Mouse (Mus musculus) hindbrain, embryonic 11.5 days (tissue): ENCODE measurements at regions not wholly inside any gene's neighbourhood (a gene's known extent, or its start where the extent isn't known, plus 50 kb on each side); places are given as distances from the start of the nearest gene placed in this dataset.
A peak's percentile ranks its signal among the peaks of the same experiment; 100 is the strongest.

ENCODE experiments used
- ATAC-seq: fragments of 200-750 bp; cut with Nextera tagmentation; 2 replicates; pipeline ENCODE4 v1.8.0; 2017; ENCODE audit warnings: mild to moderate bottlenecking, moderate TSS enrichment, moderate library complexity; ENCODE audit not compliant: low FRiP score
- DNase-seq: peaks from one replicate; pipeline ENCODE4 v3.0.0-alpha.2; 2015; ENCODE audit warnings: low spot score
- H3K27ac ChIP-seq: fragments of 300-500 bp; sonication (generic); 2 replicates; pipeline ENCODE4 v1.5.1; 2014; ENCODE audit warnings: mild to moderate bottlenecking, low read depth, low read length
- H3K27me3 ChIP-seq: fragments of 300-500 bp; sonication (generic); 2 replicates; pipeline ENCODE4 v1.6.1; 2014; ENCODE audit warnings: mild to moderate bottlenecking, low read length, moderate library complexity, mixed read lengths; ENCODE audit not compliant: control insufficient read depth, insufficient read depth
- H3K36me3 ChIP-seq: fragments of 300-500 bp; sonication (generic); 2 replicates; pipeline ENCODE4 v1.6.1; 2014; ENCODE audit warnings: mild to moderate bottlenecking, low read length, moderate library complexity, mixed read lengths; ENCODE audit not compliant: control insufficient read depth, insufficient read depth
- H3K4me1 ChIP-seq: fragments of 300-500 bp; sonication (generic); replicated peaks from 2 replicates; pipeline ENCODE4 v1.6.1; 2014; ENCODE audit warnings: low read length, mixed read lengths; ENCODE audit not compliant: control insufficient read depth, insufficient read depth
- H3K4me2 ChIP-seq: fragments of 300-500 bp; sonication (generic); replicated peaks from 2 replicates; pipeline ENCODE4 v1.6.1; 2014; ENCODE audit warnings: mild to moderate bottlenecking, low read depth, low read length
- H3K4me3 ChIP-seq: fragments of 300-500 bp; sonication (generic); 2 replicates; pipeline ENCODE4 v1.5.1; 2014; ENCODE audit warnings: low read depth, low read length
- H3K9ac ChIP-seq: fragments of 300-500 bp; sonication (generic); 2 replicates; pipeline ENCODE4 v1.6.1; 2014; ENCODE audit warnings: low read depth, low read length
- H3K9me3 ChIP-seq: fragments of 300-500 bp; sonication (generic); 2 replicates; pipeline ENCODE4 v1.6.1; 2016; ENCODE audit warnings: low read length; ENCODE audit not compliant: control insufficient read depth
- WGBS: fragments of 180-500 bp; shearing (Covaris S2); extraction: QIAGEN DNeasy Blood & Tissue Kit; methylation state at CpG from one replicate; pipeline ENCODE4 v1.1.7; 2014; 5-methylcytosine and 5-hydroxymethylcytosine counted together

GRCm38 (mm10) chr13:84345791-84346511 is 123.9 kb downstream of the Tmem161b start:
- H3K4me2 ChIP-seq = peak overlapping the region; percentile 44
- no peaks in the 10 kb centered on the region for H3K36me3 ChIP-seq
- peak overlapping the region; percentile 74 for H3K9ac ChIP-seq
- ATAC-seq = no peak
- H3K4me1 ChIP-seq = peaks cover 4% of the 10 kb centered on the region; the same call in 1 of the 2 replicates
- no peaks in the 10 kb centered on the region for H3K9me3 ChIP-seq
- H3K27me3 ChIP-seq = peaks cover 2% of the 10 kb centered on the region; the same call in 1 of the 2 replicates
- DNase-seq = peak; percentile 67
- peak overlapping the region; percentile 21 for H3K4me3 ChIP-seq
- WGBS = 1% methylated on average over 30 of the region's 30 CpGs
- H3K27ac ChIP-seq = peak overlapping the region; percentile 94

- DNase-seq (peak; percentile 37), ATAC-seq (no peak)
- Histone ChIP-seq H3K36me3 (no peaks in the 10 kb centered on the region), H3K9me3 (no peaks in the 10 kb centered on the region), H3K9ac (peak overlapping the region; percentile 74), H3K4me3 (peak overlapping the region; percentile 21; the same call in 1 of the 2 replicates), H3K27ac (peak overlapping the region; percentile 94), H3K4me2 (peak overlapping the region; percentile 44), H3K4me1 (peaks cover 4% of the 10 kb centered on the region; the same call in 1 of the 2 replicates), H3K27me3 (peaks cover 2% of the 10 kb centered on the region; the same call in 1 of the 2 replicates)
- 0% methylated on average over 2 of the region's 2 CpGs for WGBS
Measured at GRCm38 (mm10) chr13:84346569-84346968, 124.5 kb downstream of the Tmem161b start.

- ATAC-seq (peak; percentile 49), DNase-seq (peak; percentile 64)
- H3K4me1 ChIP-seq = peaks cover 4% of the 10 kb centered on the region; the same call in 1 of the 2 replicates
- H3K27me3 ChIP-seq = peaks cover 2% of the 10 kb centered on the region; the same call in 1 of the 2 replicates
- H3K4me3 ChIP-seq = peak overlapping the region; percentile 25
- H3K9me3 ChIP-seq = no peaks in the 10 kb centered on the region
- peak overlapping the region; percentile 94 for H3K27ac ChIP-seq
- peak overlapping the region; percentile 66 for H3K9ac ChIP-seq
- no peaks in the 10 kb centered on the region for H3K36me3 ChIP-seq
- under 1% methylated on average over 21 of the region's 21 CpGs for WGBS
- H3K4me2 ChIP-seq = peak overlapping the region; percentile 46
Measured at GRCm38 (mm10) chr13:84347181-84347913, 125.3 kb downstream of the Tmem161b start.

GRCm38 (mm10) chr13:84347914-84348700 is 126.0 kb downstream of the Tmem161b start:
- peaks cover 2% of the 10 kb centered on the region; the same call in 1 of the 2 replicates for H3K27me3 ChIP-seq

GRCm38 (mm10) chr13:84348701-84348975 is 126.5 kb downstream of the Tmem161b start:
- whole genome bisulfite sequencing = under 1% methylated on average over 9 of the region's 9 CpGs
- DNase-seq = no peak
- Histone ChIP-seq H3K4me2 (peak overlapping the region; percentile 66), H3K27ac (peak overlapping the region; percentile 94), H3K9ac (peak overlapping the region; percentile 67), H3K4me1 (peaks cover 4% of the 10 kb centered on the region; the same call in 1 of the 2 replicates), H3K27me3 (peaks cover 2% of the 10 kb centered on the region; the same call in 1 of the 2 replicates), H3K36me3 (no peaks in the 10 kb centered on the region), H3K9me3 (no peaks in the 10 kb centered on the region), H3K4me3 (peak overlapping the region; percentile 35)
- peak; percentile 21 for ATAC-seq

More at GRCm38 (mm10) chr13:84347914-84348700, 126.0 kb downstream of the Tmem161b start:
- WGBS = under 1% methylated on average over 33 of the region's 34 CpGs
- ATAC-seq (peak; percentile 98), DNase-seq (peak; percentile 98)
- Histone ChIP-seq H3K36me3 (no peaks in the 10 kb centered on the region), H3K4me3 (peak overlapping the region; percentile 35), H3K27ac (peak overlapping the region; percentile 94), H3K9ac (peak overlapping the region; percentile 67), H3K4me2 (peak overlapping the region; percentile 66), H3K4me1 (peaks cover 4% of the 10 kb centered on the region; the same call in 1 of the 2 replicates), H3K9me3 (no peaks in the 10 kb centered on the region)

- peaks cover 2% of the 10 kb centered on the region; the same call in 1 of the 2 replicates for H3K27me3 ChIP-seq
- H3K9me3 ChIP-seq = no peaks in the 10 kb centered on the region
- H3K4me3 ChIP-seq = peak overlapping the region; percentile 35
- H3K9ac ChIP-seq = peak overlapping the region; percentile 67
- peaks cover under 1% of the 10 kb centered on the region; the same call in 1 of the 2 replicates for H3K4me1 ChIP-seq
- WGBS = under 1% methylated on average over 23 of the region's 23 CpGs
- H3K4me2 ChIP-seq = peak overlapping the region; percentile 66
- no peaks in the 10 kb centered on the region for H3K36me3 ChIP-seq
- peak overlapping the region; percentile 94 for H3K27ac ChIP-seq
- ATAC-seq (no peak), DNase-seq (peak; percentile 64)
Measured at GRCm38 (mm10) chr13:84349001-84349720, 127.1 kb downstream of the Tmem161b start.

- no peak for ATAC-seq
Measured at GRCm38 (mm10) chr13:84349721-84350040, 127.6 kb downstream of the Tmem161b start.

GRCm38 (mm10) chr13:84350791-84351190 is 128.7 kb downstream of the Tmem161b start:
- no peaks in the 10 kb centered on the region for H3K36me3 ChIP-seq
- no peak for DNase-seq
- ATAC-seq = no peak
- H3K4me3 ChIP-seq = no peak overlapping the region
- no peaks in the 10 kb centered on the region for H3K9me3 ChIP-seq
- no peaks in the 10 kb centered on the region for H3K27me3 ChIP-seq
- 50% methylated on average over 5 of the region's 5 CpGs for WGBS
- H3K27ac ChIP-seq = no peak overlapping the region
- no peak overlapping the region for H3K4me2 ChIP-seq
- H3K9ac ChIP-seq = no peak overlapping the region; the same call in 1 of the 2 replicates
- H3K4me1 ChIP-seq = no peaks in the 10 kb centered on the region

More at GRCm38 (mm10) chr13:84349721-84350040, 127.6 kb downstream of the Tmem161b start:
- WGBS = 37% methylated on average over 4 of the region's 4 CpGs
- peak overlapping the region; percentile 94 for H3K27ac ChIP-seq
- peak overlapping the region; percentile 66 for H3K4me2 ChIP-seq
- no peaks in the 10 kb centered on the region for H3K9me3 ChIP-seq
- H3K4me1 ChIP-seq = no peaks in the 10 kb centered on the region
- peak overlapping the region; percentile 67 for H3K9ac ChIP-seq
- peak overlapping the region; percentile 35 for H3K4me3 ChIP-seq
- no peaks in the 10 kb centered on the region for H3K36me3 ChIP-seq
- DNase-seq = no peak
- peaks cover 2% of the 10 kb centered on the region; the same call in 1 of the 2 replicates for H3K27me3 ChIP-seq
